Mouse (Mus musculus): ENCODE data around the gene Prdm2. TPM values are rescaled to one million over a fixed set of nuclear protein-coding genes. Genes with fewer than 3 reads are reported as not detected.
A peak's percentile ranks its signal among the peaks of the same experiment; 100 is the strongest.

The Prdm2 gene
- total RNA-seq, 1 experiment from 2014 or later = 18.0 TPM

DNA sequence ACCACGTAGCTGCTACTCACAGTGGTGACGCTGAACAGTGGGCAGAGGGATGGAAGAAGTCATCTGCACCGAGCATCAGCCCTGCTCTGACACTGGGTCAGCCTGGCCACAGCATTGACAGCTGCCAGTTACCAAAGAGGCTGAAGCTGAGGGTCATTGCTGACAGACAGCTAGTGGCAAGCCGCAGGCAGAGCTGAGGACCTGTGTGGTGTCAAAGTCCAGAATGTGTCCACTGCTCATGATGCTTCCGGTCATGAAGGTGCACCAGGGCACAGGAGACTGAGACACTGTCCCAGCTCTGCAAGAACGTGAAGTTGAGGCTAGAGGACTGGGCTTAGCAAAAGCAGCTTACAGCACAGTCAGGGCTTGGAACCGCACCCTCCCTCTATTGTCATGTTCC lies 4.4 kb upstream of the Prdm2 start:
- no peak for ATAC-seq (replicated peaks in 1 of 2; ENCODE audit: insufficient read depth in 1 of 2, low FRiP score in 2 of 2, low TSS enrichment in 1 of 2, low read depth in 1 of 2, poor library complexity in 2 of 2, severe bottlenecking in 2 of 2)

DNA sequence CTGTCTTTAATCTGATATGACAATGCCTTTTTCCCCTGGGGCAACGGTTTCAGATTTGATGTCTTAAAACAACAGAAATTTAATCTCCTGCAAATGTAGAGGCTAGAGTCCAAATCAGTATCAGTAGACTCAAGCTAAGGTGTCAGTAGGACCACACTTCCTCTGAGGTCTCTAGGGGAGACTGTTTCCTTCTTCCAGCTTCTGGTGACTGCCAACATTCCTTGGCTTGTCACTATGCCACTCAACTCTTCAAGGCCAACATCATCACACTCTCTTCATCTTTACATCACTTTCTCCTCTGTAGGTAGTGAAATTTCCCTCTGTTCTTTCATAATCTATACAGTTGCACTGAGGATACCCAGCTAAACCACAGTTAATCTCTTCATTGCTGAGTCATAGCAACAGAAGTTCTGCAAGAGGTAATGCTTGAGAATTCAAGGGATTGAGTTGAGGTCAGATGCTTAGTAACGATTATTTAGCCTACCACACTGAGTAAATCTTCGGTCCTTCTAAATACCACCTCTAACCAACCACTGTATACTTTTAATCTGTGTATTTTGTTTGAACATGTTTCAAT lies 1.5 kb upstream of the Prdm2 start:
- ATAC-seq (replicated peaks in 1 of 2; ENCODE audit: insufficient read depth in 1 of 2, low FRiP score in 2 of 2, low TSS enrichment in 1 of 2, low read depth in 1 of 2, poor library complexity in 2 of 2, severe bottlenecking in 2 of 2) = peak; percentile 24 to 33; a peak in 2 of 4 replicates

DNA sequence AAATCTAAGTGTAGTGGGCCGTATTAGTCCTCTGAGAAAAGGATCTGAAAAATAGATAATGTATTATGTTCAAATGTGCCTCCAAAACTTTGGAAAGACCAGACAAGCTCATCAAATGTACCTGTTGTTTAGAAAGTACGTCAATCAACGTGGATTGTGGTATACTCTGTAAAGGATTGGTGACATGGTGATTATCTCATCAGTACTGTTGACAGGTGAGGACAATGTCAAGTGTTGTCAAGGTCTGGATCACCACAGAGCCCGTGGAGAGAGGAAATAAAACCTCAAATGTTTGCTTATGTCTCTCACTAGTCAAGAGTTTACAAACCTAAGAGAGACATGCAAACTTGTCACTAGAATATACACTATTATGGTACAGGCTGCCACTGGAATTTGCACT lies 776 bp upstream of the Prdm2 start:
- no peak for ATAC-seq (replicated peaks in 1 of 2; ENCODE audit: insufficient read depth in 1 of 2, low FRiP score in 2 of 2, low TSS enrichment in 1 of 2, low read depth in 1 of 2, poor library complexity in 2 of 2, severe bottlenecking in 2 of 2)

DNA sequence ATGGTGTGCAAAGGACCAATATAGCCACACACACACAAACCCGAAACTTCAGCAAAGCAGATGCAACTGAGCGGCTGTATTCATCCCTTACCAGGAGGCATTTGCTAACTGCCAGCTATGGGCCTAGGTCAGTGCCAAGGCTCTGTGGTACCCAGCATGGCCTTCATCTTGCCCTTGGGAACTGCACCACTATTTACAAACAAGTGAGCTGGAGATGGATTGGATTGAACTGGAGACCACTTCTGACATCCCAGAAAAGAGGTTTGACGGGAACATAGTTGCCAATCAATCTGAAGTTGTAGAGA lies 332 bp upstream of the Prdm2 start:
- ATAC-seq (replicated peaks in 1 of 2; ENCODE audit: insufficient read depth in 1 of 2, low FRiP score in 2 of 2, low TSS enrichment in 1 of 2, low read depth in 1 of 2, poor library complexity in 2 of 2, severe bottlenecking in 2 of 2) = no peak

DNA sequence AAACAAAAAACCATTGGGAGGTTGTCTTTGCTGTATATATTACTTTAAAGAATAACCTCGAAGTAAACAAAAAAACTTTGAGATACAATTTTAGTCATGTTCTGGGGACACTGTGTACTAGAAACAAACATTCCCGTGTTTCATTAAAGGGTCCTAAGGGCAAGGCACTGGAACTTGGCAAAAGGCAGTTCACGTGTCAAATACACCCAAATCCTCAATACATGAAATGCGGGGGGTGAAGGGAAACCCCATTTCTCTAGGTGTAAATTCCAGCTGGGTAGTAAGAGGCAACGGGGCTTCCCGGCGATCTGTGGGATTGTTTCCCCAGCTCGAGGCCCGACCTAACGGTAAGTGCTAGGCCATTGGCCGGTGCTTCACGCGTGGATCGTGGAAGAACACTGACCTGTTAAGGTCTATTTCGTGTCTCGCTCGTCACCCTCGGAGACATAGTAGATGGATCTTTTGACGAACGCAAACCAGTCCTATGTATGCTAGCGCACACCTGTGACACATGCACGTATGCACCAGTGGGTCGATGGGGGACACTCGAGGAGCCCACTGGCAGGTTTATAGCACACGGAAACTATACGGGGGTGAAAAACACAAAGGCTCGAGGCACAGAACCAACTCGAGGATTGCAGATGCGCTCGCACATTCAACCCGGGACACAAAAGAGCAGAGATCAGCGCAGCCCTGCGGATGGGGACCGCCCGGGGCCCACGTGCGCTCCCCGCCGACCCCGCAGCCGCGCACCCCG lies 1.0 kb downstream of the Prdm2 start:
- ATAC-seq (replicated peaks in 1 of 2; ENCODE audit: insufficient read depth in 1 of 2, low FRiP score in 2 of 2, low TSS enrichment in 1 of 2, low read depth in 1 of 2, poor library complexity in 2 of 2, severe bottlenecking in 2 of 2) = peak; percentile 35 to 44; a peak in 3 of 4 replicates

DNA sequence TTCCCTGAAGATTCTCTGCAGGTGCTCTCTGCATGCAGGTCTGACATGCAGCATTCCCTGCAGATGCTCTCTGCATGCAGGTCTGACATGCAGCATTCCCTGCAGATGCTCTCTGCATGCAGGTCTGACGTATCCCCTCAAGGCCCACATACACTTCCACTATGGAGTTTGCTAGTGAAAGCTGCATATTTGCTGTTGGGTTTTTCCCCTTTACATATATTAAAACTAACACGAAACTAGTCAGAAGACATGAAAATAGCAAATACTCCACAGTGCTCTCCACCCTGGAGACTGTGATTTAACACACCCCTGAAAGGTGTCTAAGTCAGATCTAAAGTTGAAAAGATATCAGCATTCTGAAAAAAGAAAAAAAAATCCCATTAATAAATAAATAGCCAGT lies 2.8 kb downstream of the Prdm2 start:
- no peak for ATAC-seq (replicated peaks in 1 of 2; ENCODE audit: insufficient read depth in 1 of 2, low FRiP score in 2 of 2, low TSS enrichment in 1 of 2, low read depth in 1 of 2, poor library complexity in 2 of 2, severe bottlenecking in 2 of 2)

DNA sequence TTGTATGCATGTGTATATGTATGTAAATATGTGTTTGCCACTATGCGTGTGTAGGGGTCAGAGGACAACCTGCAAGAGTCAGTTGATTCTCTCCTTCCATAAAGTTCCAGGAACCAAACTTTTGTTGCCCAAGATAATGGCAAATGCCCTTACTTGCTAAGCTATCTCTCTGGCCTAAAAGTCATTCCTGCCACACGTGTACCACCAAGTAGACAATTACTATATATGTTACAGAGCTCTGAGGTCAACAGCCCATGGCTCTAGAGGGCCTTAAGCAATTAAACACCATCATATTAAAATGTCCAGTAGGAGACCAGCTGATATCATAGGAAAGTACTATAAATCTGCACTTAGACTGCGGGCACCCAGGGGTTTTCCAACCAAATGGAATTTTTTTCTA lies 10.1 kb downstream of the Prdm2 start:
- ATAC-seq (replicated peaks in 1 of 2; ENCODE audit: insufficient read depth in 1 of 2, low FRiP score in 2 of 2, low TSS enrichment in 1 of 2, low read depth in 1 of 2, poor library complexity in 2 of 2, severe bottlenecking in 2 of 2) = no peak

DNA sequence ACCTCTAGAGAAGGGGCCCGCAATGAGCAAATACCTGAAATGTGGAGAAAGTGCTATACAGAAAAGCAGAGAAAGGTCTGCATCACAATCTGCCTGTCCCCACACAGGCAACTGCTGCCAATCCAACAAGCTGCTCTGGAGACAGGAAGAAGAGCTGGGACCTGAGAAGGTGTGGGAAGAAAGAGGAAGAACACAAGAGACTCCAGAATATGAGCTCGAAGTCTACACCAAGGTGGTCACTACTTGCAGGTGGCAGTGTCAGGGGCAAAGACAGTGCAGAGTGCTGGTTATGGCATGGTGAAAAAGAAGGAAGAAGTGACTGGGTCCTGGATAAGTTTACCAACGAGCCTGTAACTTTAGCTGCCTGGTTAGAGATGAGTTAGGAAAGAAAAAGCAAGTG lies 14.4 kb downstream of the Prdm2 start:
- peak; percentile 48 to 58; a peak in 3 of 4 replicates for ATAC-seq (replicated peaks in 1 of 2; ENCODE audit: insufficient read depth in 1 of 2, low FRiP score in 2 of 2, low TSS enrichment in 1 of 2, low read depth in 1 of 2, poor library complexity in 2 of 2, severe bottlenecking in 2 of 2)

DNA sequence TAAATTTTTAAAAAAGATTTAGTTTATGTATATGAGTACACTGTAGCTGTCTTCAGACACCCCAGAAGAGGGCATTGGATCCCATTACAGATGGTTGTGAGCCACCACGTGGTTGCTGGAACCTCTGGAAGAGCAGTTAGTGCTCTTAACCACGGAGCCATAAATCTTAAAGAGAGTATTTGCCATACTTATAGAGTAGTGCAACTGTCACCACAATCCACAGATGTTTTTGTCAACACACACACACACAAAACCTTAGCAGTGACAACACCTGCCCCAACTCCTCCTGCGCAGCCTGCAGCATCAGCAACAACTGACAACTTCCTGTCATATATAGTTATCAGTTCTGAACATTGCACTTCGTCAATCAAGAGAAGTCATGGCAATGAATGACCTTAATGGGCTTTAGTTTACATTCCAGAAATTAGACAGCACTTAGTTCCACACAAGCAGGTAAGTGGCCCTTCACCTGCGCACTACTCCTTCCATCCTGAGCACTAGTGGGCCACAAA lies 14.9 kb downstream of the Prdm2 start:
- ATAC-seq (replicated peaks in 1 of 2; ENCODE audit: insufficient read depth in 1 of 2, low FRiP score in 2 of 2, low TSS enrichment in 1 of 2, low read depth in 1 of 2, poor library complexity in 2 of 2, severe bottlenecking in 2 of 2) = peak; percentile 30 to 62; a peak in 2 of 4 replicates

DNA sequence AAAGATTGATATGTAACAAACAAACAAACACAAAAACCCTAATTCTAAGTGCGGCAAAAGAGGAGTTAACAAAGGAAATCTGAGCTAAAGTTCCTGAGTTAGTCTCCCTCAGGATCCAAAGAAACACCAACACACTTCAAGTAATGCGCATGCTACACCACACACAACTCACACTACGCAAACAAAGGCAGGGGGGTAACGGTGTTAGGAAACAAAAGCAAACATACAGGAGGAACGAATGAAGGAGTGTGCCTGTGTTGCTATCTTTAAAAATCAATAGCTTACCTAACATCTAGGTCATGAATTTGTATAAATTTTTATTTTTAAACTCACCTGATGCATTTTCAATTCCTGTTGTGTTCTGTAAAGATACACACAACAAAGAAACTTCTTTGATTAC lies 18.5 kb downstream of the Prdm2 start:
- no peak for ATAC-seq (replicated peaks in 1 of 2; ENCODE audit: insufficient read depth in 1 of 2, low FRiP score in 2 of 2, low TSS enrichment in 1 of 2, low read depth in 1 of 2, poor library complexity in 2 of 2, severe bottlenecking in 2 of 2)

DNA sequence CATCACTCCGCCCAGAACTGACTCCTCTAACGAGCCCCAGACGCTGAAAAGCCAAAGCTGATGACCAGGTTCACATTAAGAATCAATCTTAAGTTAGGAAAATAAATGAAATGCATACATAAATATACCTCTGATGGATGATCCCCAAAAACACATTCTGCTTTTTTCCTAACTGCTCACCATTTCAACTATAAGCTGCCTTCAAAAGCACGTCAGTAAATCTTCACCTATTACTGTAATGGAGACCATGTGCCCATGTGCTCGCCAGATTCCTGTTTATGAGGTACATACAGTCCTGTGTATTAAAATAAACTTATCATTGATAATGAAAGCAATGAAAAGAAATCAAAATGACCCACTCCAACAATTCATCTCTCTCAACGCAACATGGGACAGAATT lies 19.6 kb downstream of the Prdm2 start:
- ATAC-seq (replicated peaks in 1 of 2; ENCODE audit: insufficient read depth in 1 of 2, low FRiP score in 2 of 2, low TSS enrichment in 1 of 2, low read depth in 1 of 2, poor library complexity in 2 of 2, severe bottlenecking in 2 of 2) = no peak

DNA sequence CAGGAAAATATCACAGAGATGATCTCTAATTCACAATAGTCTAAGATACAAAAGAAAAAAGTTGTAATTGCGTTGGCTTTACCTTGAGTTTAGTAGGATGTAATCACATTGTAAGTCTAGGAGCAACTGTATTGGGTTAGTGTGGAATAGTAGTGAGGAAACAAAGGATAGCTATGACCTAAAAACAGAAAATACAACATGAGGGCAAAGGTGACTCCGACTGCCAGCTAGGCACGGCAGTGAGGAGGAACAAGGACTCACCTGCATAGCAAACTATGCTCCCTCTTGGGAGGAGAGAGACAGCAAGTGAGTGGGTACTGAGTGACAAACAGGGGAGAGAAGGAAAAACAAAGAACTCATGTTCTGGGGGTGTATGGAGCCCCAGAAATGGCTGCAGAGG lies 21.0 kb downstream of the Prdm2 start:
- ATAC-seq (replicated peaks in 1 of 2; ENCODE audit: insufficient read depth in 1 of 2, low FRiP score in 2 of 2, low TSS enrichment in 1 of 2, low read depth in 1 of 2, poor library complexity in 2 of 2, severe bottlenecking in 2 of 2) = no peak

DNA sequence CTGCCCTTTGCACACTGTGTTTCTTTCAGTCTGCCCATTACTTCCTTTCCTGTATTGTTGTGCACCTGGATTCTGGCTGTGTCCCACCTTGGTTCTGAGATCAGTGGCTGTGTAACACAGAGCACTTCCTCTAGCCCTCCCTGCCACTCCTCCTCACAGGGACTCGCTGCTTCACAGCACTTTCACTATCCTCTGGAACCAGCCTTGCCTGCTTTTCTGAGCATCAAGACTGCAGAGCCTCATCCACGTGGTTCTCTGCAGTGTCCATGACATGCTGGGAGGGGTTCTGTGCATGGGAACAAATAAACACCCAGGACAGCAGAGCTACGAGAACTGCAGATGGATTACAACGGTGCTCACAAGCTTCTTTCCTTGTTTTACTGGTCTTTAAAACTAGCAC lies 22.1 kb downstream of the Prdm2 start:
- peak; percentile 83 to 88 for ATAC-seq (replicated peaks in 1 of 2; ENCODE audit: insufficient read depth in 1 of 2, low FRiP score in 2 of 2, low TSS enrichment in 1 of 2, low read depth in 1 of 2, poor library complexity in 2 of 2, severe bottlenecking in 2 of 2)

DNA sequence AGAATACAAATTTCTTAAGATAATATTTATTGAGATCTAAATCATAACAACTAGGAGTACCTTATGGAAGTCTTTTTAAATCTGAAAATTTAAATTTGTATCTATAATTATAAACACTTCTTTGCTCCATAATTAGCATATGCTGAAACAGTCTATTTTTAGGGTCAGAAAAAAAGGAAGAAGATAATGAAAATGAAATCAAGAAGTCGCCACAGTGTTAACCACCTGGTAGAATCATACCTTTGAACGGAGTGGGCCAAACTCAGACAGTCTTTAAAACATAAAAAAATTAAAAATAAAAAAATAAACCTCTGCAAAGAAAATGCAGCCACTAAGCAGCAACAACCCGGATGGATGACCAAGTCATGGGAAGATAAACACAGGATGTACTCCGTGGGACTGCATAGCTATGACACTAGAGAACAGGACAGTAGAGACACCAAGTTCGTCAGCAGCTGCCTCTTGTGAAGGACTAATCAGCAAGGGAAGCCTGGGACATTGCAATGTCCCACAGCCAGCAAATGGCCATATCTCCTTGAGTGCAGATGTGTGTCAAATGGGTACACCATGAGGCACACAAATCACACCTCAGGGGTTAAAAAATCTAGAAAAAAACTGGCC lies 24.1 kb downstream of the Prdm2 start:
- no peak for ATAC-seq (replicated peaks in 1 of 2; ENCODE audit: insufficient read depth in 1 of 2, low FRiP score in 2 of 2, low TSS enrichment in 1 of 2, low read depth in 1 of 2, poor library complexity in 2 of 2, severe bottlenecking in 2 of 2)

DNA sequence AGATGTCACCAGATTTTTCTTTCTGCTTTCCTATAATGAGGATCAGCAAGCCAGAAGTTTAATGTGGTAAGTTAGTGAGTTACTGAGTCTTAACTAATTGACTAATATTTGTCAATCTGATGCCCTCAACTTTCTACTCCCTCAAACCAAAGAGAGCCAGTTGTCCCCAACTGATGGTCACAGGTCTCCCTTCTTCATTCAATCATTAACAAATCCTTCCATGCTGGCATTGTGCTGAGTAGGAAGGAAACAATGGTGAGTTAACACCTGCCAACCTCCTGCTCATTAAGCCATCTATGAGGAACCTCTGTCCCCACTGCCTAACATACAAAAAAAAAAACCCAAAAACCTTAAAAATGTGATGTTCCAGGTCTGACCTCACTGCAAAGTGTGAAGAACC lies 26.7 kb downstream of the Prdm2 start:
- no peak for ATAC-seq (replicated peaks in 1 of 2; ENCODE audit: insufficient read depth in 1 of 2, low FRiP score in 2 of 2, low TSS enrichment in 1 of 2, low read depth in 1 of 2, poor library complexity in 2 of 2, severe bottlenecking in 2 of 2)

DNA sequence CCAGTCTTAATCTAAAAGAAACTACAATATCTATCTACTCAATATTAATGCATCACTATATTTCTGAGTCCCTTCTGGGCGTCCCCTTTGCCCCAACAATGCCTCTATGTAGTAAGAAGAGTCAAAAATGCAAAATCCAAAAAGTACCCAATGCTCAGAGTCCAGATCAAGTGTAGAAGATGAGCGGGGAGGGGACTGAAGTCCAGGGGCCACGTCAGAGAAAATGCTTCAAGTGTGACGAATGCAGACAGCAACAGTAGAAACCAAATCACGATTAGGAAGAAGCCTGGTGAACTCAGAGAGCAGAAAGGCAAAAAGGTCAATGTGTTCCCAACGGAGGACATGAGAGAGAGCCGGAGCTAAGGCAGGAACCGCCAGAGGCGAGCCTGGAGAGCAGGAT lies 27.3 kb downstream of the Prdm2 start:
- no peak for ATAC-seq (replicated peaks in 1 of 2; ENCODE audit: insufficient read depth in 1 of 2, low FRiP score in 2 of 2, low TSS enrichment in 1 of 2, low read depth in 1 of 2, poor library complexity in 2 of 2, severe bottlenecking in 2 of 2)

DNA sequence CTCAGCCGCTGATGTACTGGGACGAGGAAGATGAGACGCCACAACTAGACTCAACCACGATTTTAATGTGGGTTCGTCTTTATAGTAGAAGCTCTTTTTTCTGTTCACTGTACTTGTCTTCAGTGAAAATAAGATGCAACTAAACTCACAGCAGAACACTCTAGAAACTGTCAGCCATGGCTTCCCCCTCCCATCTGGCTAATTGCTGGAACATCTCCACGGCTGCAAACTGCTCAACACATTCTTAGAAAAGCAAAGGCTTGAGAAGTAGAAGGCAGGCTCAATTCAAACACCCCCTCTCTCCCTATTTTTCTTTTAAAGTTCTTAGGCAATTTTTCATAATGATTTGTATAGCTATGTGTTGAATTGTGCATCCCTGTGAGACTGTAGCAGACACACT lies 29.7 kb downstream of the Prdm2 start:
- no peak for ATAC-seq (replicated peaks in 1 of 2; ENCODE audit: insufficient read depth in 1 of 2, low FRiP score in 2 of 2, low TSS enrichment in 1 of 2, low read depth in 1 of 2, poor library complexity in 2 of 2, severe bottlenecking in 2 of 2)

DNA sequence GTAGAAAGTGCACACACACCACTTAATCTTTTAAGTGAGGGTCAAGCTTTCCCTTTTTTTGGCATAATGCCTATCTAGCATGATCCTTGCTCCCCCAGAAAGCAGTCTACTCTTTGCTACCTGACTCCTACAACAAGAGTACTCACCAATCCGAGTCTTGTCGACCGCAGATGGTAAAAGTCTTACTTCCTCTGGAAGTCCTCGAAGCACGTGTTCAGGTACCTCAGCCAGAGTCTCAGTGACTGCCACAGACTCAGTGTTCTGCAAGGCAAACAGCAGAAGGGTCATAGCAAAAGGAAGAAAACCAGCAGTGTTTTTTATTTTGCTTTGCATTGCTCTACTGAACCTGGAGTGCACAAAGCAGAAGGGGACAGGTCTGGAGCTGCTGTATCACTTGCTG lies 32.1 kb downstream of the Prdm2 start:
- ATAC-seq (replicated peaks in 1 of 2; ENCODE audit: insufficient read depth in 1 of 2, low FRiP score in 2 of 2, low TSS enrichment in 1 of 2, low read depth in 1 of 2, poor library complexity in 2 of 2, severe bottlenecking in 2 of 2) = peak; percentile 45 to 65

All from hematopoietic stem cell, adult 5-6 weeks (primary cell).